Mouse (Mus musculus) lung, embryonic 15.5 days (tissue): ENCODE data around the gene Cldn18. TPM values are rescaled to one million over a fixed set of nuclear protein-coding genes. Genes with fewer than 3 reads are reported as not detected.

Experiments
- ATAC-seq: fragments of 200-750 bp; cut with Nextera tagmentation; 2 replicates; pipeline ENCODE4 v1.8.0; 2017; ENCODE audit warnings: moderate number of reproducible peaks, borderline replicate concordance; ENCODE audit not compliant: low FRiP score, low TSS enrichment; ENCODE audit errors: extremely low read depth
- H3K27ac ChIP-seq: fragments of 300-500 bp; sonication (generic); 2 replicates; pipeline ENCODE4 v1.5.1; 2015; ENCODE audit warnings: moderate library complexity, mild to moderate bottlenecking, inconsistent platforms
- H3K27me3 ChIP-seq: fragments of 300-500 bp; sonication (generic); 2 replicates; pipeline ENCODE4 v1.6.1; 2015; ENCODE audit warnings: inconsistent platforms
- H3K36me3 ChIP-seq: fragments of 300-500 bp; sonication (generic); 2 replicates; pipeline ENCODE4 v1.6.1; 2015; ENCODE audit warnings: inconsistent platforms
- H3K4me1 ChIP-seq: fragments of 300-500 bp; sonication (generic); 2 replicates; pipeline ENCODE4 v1.6.1; 2015; ENCODE audit warnings: inconsistent platforms
- H3K4me2 ChIP-seq: fragments of 300-500 bp; sonication (generic); 2 replicates; pipeline ENCODE4 v1.6.1; 2015; ENCODE audit warnings: inconsistent platforms, mild to moderate bottlenecking, moderate library complexity
- H3K4me3 ChIP-seq: fragments of 300-500 bp; sonication (generic); 2 replicates; pipeline ENCODE4 v1.5.1; 2015; ENCODE audit warnings: mild to moderate bottlenecking, inconsistent platforms
- H3K9ac ChIP-seq: fragments of 300-500 bp; sonication (generic); 2 replicates; pipeline ENCODE4 v1.6.1; 2015; ENCODE audit warnings: inconsistent platforms
- H3K9me3 ChIP-seq: fragments of 300-500 bp; sonication (generic); 2 replicates; pipeline ENCODE4 v1.6.1; 2016; ENCODE audit warnings: inconsistent platforms
- WGBS: fragments of 180-500 bp; shearing (Covaris S2); methylation state at CpG from one replicate; pipeline ENCODE4 v1.1.7; 2015; 5-methylcytosine and 5-hydroxymethylcytosine counted together
- polyA plus RNA-seq: library from polyadenylated mRNA; unstranded; fragments of >200 nt; fragmentation: Nextera tagmentation; extraction: Ambion mirVana; gene quantifications from 2 replicates; pipeline ENCODE4 v1.2.1, GENCODE M21; 2015

Cldn18 gene
- polyA plus RNA-seq, 1 experiment from 2014 or later, result 329 TPM

GRCm38 (mm10) chr9:99681980-99682570 is 35.0 kb downstream of the Cldn18 start:
- no peak overlapping the region for H3K27ac ChIP-seq
- H3K4me3 ChIP-seq, result no peak overlapping the region
- 56% methylated on average over 21 of the region's 21 CpGs for WGBS
- H3K27me3 ChIP-seq, result no peaks in the 10 kb centered on the region
- ATAC-seq, result no peak
- H3K4me2 ChIP-seq, result no peak overlapping the region
- no peak overlapping the region for H3K9ac ChIP-seq
- no peaks in the 10 kb centered on the region for H3K36me3 ChIP-seq
- no peaks in the 10 kb centered on the region for H3K9me3 ChIP-seq
- peaks cover 24% of the 10 kb centered on the region for H3K4me1 ChIP-seq

- Histone ChIP-seq H3K27me3 (no peaks in the 10 kb centered on the region), H3K9ac (no peak overlapping the region), H3K4me1 (no peaks in the 10 kb centered on the region), H3K9me3 (no peaks in the 10 kb centered on the region), H3K27ac (no peak overlapping the region), H3K4me2 (no peak overlapping the region), H3K36me3 (peaks cover under 1% of the 10 kb centered on the region; the same call in 1 of the 2 replicates), H3K4me3 (no peak overlapping the region)
- ATAC-seq, result no peak
- 85% methylated on average over 3 of the region's 3 CpGs for WGBS
Measured at GRCm38 (mm10) chr9:99675714-99676113, 41.4 kb downstream of the Cldn18 start.

DNA sequence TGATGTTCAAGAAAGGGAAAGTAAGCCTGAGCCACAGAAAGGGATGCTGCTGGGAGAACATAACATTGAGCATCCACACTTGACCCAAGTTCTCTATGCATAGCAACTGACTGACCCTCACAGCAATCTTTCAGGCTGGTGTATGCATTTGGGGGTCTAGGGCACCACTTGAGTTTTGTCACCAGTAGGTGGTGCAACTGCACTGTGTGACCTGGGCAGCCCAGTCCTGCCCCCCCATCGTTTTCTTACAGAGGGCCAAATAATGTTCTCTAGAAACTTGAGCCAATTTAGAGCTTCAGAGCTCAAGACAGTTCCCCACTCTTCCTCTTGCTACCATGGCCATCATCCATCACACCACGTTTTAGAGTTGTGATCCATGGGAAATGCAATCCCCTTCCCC is 45.5 kb downstream of the Cldn18 start:
- Histone ChIP-seq H3K4me1 (no peaks in the 10 kb centered on the region), H3K36me3 (peaks cover 40% of the 10 kb centered on the region), H3K27ac (no peak overlapping the region), H3K9ac (no peak overlapping the region), H3K27me3 (no peaks in the 10 kb centered on the region), H3K4me3 (no peak overlapping the region), H3K4me2 (no peak overlapping the region), H3K9me3 (no peaks in the 10 kb centered on the region)
- no peak for ATAC-seq
- 38% methylated on average over 2 of the region's 2 CpGs for WGBS

- H3K9ac ChIP-seq, result no peak overlapping the region
- H3K4me3 ChIP-seq, result no peak overlapping the region
- H3K4me1 ChIP-seq, result no peaks in the 10 kb centered on the region
- H3K36me3 ChIP-seq, result peaks cover 75% of the 10 kb centered on the region
- no peak overlapping the region for H3K27ac ChIP-seq
- H3K9me3 ChIP-seq, result no peaks in the 10 kb centered on the region
- WGBS, result 69% methylated on average over 8 of the region's 8 CpGs
- no peak overlapping the region for H3K4me2 ChIP-seq
- H3K27me3 ChIP-seq, result no peaks in the 10 kb centered on the region
- ATAC-seq, result no peak
Measured at GRCm38 (mm10) chr9:99667596-99667995, 49.5 kb downstream of the Cldn18 start.

DNA sequence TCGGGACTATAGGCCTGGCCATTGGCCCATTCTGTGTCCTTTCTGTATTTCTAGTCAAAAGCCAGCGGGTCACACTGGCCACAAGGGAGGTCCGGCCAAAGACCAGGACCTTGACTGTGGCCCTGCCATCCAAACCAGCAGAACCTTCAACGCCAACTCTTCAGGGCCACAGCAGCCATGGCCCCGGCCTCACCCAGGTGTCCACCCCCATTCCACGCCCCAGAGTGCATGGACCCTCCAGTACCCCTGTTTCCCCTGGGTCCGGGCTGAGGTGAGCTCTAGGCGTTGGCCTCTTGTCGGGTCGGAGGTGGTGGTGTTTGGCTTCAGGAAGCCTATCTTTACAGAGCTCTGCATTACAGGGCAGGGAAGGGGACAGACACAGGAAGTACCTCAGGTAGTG is 54.2 kb downstream of the Cldn18 start:
- no peak overlapping the region for H3K4me3 ChIP-seq
- WGBS, result 93% methylated on average over 10 of the region's 10 CpGs
- no peak for ATAC-seq
- no peaks in the 10 kb centered on the region for H3K9me3 ChIP-seq
- peaks cover 68% of the 10 kb centered on the region for H3K36me3 ChIP-seq
- H3K27ac ChIP-seq, result no peak overlapping the region
- no peak overlapping the region for H3K9ac ChIP-seq
- H3K4me2 ChIP-seq, result no peak overlapping the region
- H3K27me3 ChIP-seq, result no peaks in the 10 kb centered on the region
- no peaks in the 10 kb centered on the region; the same call in 1 of the 2 replicates for H3K4me1 ChIP-seq

DNA sequence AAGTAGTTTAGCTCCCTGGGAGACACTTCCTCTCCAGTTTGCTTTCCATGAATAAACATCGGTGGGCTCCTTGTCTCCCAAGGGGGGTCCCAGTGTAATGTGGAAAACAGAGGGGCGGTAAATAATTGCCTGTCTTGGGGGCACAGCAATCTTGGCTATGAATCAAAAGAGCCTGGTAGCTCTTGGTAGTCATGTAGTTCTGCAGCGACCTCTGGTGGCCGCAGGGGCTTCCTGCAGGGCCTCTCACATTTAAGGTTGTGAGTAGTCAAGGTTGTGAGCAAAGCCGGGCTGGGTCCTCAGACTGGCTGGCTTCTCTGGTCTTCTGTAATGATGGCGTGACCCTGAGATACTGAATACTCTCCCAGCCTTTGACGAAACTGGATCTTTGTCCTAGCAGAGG is 54.7 kb downstream of the Cldn18 start:
- H3K36me3 ChIP-seq, result peaks cover 64% of the 10 kb centered on the region
- no peaks in the 10 kb centered on the region for H3K27me3 ChIP-seq
- WGBS, result 21% methylated on average over 7 of the region's 7 CpGs
- no peak for ATAC-seq
- no peaks in the 10 kb centered on the region for H3K9me3 ChIP-seq
- no peak overlapping the region for H3K27ac ChIP-seq
- no peak overlapping the region for H3K9ac ChIP-seq
- H3K4me1 ChIP-seq, result no peaks in the 10 kb centered on the region; the same call in 1 of the 2 replicates
- H3K4me3 ChIP-seq, result no peak overlapping the region
- H3K4me2 ChIP-seq, result no peak overlapping the region

GRCm38 (mm10) chr9:99661606-99662166 is 55.4 kb downstream of the Cldn18 start:
- no peaks in the 10 kb centered on the region; the same call in 1 of the 2 replicates for H3K4me1 ChIP-seq
- H3K36me3 ChIP-seq, result peaks cover 64% of the 10 kb centered on the region
- no peak overlapping the region for H3K27ac ChIP-seq
- no peak overlapping the region for H3K9ac ChIP-seq
- no peaks in the 10 kb centered on the region for H3K9me3 ChIP-seq
- H3K27me3 ChIP-seq, result no peaks in the 10 kb centered on the region
- no peak for ATAC-seq
- H3K4me2 ChIP-seq, result no peak overlapping the region
- 60% methylated on average over 16 of the region's 16 CpGs for WGBS
- no peak overlapping the region for H3K4me3 ChIP-seq

- H3K4me3 ChIP-seq, result no peak overlapping the region
- H3K27me3 ChIP-seq, result no peaks in the 10 kb centered on the region
- no peak for ATAC-seq
- no peak overlapping the region for H3K4me2 ChIP-seq
- H3K9me3 ChIP-seq, result no peaks in the 10 kb centered on the region
- H3K36me3 ChIP-seq, result peaks cover 64% of the 10 kb centered on the region
- 79% methylated on average over 10 of the region's 10 CpGs for WGBS
- H3K4me1 ChIP-seq, result no peaks in the 10 kb centered on the region; the same call in 1 of the 2 replicates
- H3K27ac ChIP-seq, result no peak overlapping the region
- no peak overlapping the region for H3K9ac ChIP-seq
Measured at GRCm38 (mm10) chr9:99660756-99661155, 56.3 kb downstream of the Cldn18 start.

DNA sequence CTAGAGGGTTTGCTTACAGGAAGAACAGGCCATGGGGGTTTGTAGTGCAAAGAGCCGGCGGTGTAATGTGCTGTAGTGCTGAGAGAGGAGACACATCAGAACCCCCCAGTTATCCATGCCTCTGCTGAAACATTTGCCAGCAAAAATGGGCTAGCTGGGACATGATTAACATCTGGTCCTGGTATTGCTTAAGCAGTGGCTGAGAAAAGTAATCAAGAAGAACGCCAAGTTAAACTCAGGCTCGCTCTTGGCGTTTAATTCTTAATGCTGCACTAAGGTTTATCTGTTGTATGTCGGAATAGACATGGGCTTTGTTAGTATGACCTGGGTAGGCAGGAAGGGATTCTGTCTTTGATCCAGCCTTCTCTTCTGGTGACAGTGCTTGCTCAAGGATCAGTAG is 71.0 kb downstream of the Cldn18 start:
- H3K4me2 ChIP-seq, result no peak overlapping the region
- 77% methylated on average over 6 of the region's 6 CpGs for WGBS
- no peaks in the 10 kb centered on the region for H3K4me1 ChIP-seq
- no peak overlapping the region for H3K4me3 ChIP-seq
- H3K9me3 ChIP-seq, result no peaks in the 10 kb centered on the region
- H3K9ac ChIP-seq, result no peak overlapping the region
- H3K27ac ChIP-seq, result no peak overlapping the region
- no peaks in the 10 kb centered on the region for H3K27me3 ChIP-seq
- ATAC-seq, result peak; percentile 11; the same call in 1 of the 2 replicates
- H3K36me3 ChIP-seq, result peaks cover 79% of the 10 kb centered on the region

GRCm38 (mm10) chr9:99645416-99645815 is 71.7 kb downstream of the Cldn18 start:
- Histone ChIP-seq H3K36me3 (peaks cover 74% of the 10 kb centered on the region), H3K4me3 (no peak overlapping the region), H3K4me2 (no peak overlapping the region), H3K9ac (no peak overlapping the region), H3K4me1 (no peaks in the 10 kb centered on the region), H3K9me3 (no peaks in the 10 kb centered on the region), H3K27ac (no peak overlapping the region), H3K27me3 (no peaks in the 10 kb centered on the region)
- ATAC-seq, result no peak
- 53% methylated on average over 6 of the region's 6 CpGs for WGBS

DNA sequence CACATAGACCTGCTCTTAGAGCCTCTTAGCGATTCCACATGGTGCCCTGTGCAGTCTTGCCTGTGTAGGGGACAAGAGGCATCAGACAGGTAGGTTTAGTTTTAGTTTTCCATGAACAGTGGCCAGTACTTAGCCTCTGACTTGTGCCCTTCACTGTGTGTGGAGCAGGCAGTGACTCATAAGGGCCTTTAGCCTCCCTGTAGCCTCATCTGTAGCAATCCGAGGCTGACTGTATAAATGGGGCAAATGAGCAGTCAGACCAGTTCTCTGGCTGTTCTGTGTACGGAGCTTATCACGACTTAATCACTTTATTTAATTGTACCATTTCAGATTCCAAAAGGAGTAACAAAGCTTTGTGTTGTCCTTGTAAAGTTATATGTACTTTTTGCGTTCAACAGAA is 77.1 kb downstream of the Cldn18 start:
- peaks cover 74% of the 10 kb centered on the region for H3K36me3 ChIP-seq
- H3K4me3 ChIP-seq, result no peak overlapping the region
- no peak overlapping the region for H3K4me2 ChIP-seq
- H3K4me1 ChIP-seq, result no peaks in the 10 kb centered on the region
- H3K9me3 ChIP-seq, result no peaks in the 10 kb centered on the region
- H3K9ac ChIP-seq, result no peak overlapping the region
- H3K27me3 ChIP-seq, result no peaks in the 10 kb centered on the region
- WGBS, result 78% methylated on average over 5 of the region's 5 CpGs
- no peak for ATAC-seq
- H3K27ac ChIP-seq, result no peak overlapping the region
